Mouse (Mus musculus) gonadal fat pad, adult 2 months (tissue): ENCODE data around the gene Dexi. TPM values are rescaled to one million over a fixed set of nuclear protein-coding genes. Genes with fewer than 3 reads are reported as not detected.

Experiments used
- DNase-seq: peaks from one replicate; pipeline ENCODE4 v3.0.0-alpha.2; 2012; ENCODE audit warnings: low read depth
- polyA plus RNA-seq: library from polyadenylated mRNA; depleted of rRNA; stranded (reverse); fragments of >200 nt; gene quantifications from 2 replicates; pipeline ENCODE4 v1.2.3, GENCODE M21; 2012

The Dexi gene
- polyA plus RNA-seq, 1 experiment = 32.0 TPM

DNA sequence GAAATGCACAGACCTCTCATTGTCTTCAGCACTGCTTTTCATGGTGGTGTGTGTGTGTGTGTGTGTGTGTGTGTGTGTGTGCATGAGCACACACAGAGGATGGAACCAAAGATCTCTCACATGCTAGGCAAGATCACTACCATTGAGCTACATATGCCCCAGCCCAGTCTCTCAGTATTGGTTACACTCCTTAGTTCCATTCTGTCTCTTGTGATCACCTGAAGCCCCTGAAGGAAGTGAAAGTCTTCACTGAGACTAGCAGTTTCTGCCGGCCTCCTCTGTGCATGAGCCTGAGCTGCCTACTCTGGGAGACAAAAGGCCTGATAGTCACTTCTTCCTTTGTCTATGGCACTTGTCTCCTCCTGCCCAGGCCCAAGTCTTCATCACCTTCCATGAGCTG is 43.7 kb downstream of the Dexi start:
- DNase-seq = no peak

GRCm38 (mm10) chr16:10498096-10498602 is 44.7 kb downstream of the Dexi start:
- DNase-seq = no peak

GRCm38 (mm10) chr16:10495824-10496298 is 47.0 kb downstream of the Dexi start:
- no peak for DNase-seq

- DNase-seq = no peak
Observed at GRCm38 (mm10) chr16:10492587-10492986, 50.3 kb downstream of the Dexi start.

- no peak for DNase-seq
Observed at GRCm38 (mm10) chr16:10491716-10492115, 51.1 kb downstream of the Dexi start.

- no peak for DNase-seq
Observed at GRCm38 (mm10) chr16:10490503-10491150, 52.2 kb downstream of the Dexi start.

DNA sequence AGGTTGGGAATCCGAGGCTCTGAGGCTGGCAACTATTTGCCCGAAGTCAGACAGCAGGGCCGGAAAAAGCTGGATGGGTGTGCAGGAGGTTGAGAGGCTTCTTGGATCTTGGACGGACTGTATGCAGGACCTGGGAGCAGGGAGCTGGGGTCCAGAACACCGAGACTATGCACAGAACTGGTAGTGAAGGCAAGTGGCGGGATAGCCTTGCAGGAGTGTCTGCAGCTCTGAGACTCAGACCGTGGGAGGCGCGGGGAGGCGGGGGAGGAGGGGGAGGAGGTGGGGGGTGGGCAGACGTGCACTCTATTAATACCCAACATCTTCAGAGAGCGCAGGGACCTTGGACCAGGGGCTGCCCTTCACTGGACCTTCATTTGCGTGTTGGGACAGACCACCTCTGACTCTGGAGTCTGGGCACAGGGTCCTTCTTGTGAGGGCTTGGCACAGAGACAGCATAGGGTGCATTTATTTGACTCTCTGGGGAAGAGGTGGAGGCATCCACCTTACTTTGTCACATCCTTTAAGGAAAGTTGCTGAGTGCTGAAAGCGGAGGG is 52.9 kb downstream of the Dexi start:
- no peak for DNase-seq

DNA sequence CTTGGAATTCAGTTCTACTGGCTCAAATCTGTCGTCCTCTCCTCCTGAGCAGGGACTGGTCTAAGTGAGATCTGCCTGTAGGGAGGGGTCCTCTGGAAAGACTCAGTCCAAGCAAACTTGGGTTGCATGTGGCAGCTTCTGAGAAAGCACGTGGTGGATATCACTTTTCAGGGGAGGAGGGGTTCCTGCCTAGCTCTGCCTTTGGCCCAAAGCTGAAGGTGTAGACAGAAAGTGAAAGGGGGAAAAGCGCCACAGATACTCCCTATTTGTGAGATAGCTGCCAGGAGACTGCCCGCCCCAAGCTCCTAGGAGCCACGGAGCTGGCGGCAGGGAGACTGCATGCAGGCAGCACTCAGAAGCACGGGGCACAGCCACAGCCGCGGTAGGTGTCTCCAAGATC is 53.4 kb downstream of the Dexi start:
- no peak for DNase-seq

DNA sequence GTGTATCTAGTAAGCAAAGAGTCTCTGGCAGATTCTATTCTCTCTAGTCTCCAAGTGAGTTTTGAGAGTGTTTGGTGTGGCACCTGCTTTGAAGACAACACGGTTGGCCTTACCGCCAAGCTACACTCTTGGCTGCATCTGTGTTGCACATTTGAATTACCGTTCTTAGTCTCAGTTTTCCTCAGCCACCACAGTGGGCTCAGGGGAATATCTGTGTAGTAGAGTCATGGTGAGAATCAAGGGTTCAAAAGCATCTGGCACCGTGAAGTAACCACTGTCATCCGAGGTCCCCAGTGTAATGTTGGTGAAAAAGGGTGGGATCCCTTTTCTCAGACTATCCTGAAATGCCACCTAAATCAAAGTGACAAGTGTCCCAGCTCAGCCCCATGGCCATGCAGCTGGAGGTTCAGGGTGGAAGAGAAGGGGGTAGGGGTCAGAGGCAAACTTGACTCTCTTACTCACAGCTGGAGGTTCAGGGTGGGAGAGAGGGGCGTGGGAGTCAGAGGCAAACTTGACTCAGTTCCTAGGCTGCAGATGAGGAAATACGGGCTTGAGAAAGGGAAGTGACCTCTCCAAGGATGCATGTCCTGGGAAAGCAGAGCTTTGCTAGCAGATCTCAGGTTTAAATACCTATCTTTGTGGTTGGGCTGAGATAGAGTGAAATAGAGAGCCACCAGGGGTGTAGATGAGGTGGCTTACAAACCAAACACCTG is 53.9 kb downstream of the Dexi start:
- no peak for DNase-seq

DNA sequence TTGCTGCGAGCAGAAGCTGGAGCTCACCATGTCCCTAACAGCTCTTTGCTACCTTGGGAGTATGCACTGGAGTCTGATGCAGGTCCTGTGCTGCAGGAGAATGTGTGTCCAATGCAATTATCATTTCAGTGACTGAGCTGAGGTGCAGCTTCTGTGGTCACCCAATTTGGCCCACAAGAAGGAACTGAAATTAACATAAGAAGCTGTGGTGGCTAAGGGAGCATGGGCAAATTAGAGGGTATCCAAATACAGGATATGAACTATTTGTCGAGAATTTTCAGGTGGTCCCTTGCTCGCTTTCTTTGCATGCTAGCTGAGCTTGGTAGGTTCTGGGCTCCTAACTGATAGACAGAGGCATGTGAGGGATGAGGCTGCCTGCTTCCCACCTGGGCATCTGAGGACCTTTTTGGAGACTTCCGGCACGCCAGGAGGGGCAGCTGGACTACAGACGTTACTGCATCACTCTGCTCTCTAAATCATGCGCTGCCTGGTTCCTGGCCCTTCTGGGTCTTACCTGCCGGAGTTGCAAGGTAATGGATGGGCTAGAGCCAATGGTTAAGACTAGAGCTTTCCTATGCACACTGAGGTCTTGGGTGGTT is 54.9 kb downstream of the Dexi start:
- no peak for DNase-seq

- no peak for DNase-seq
Observed at GRCm38 (mm10) chr16:10486993-10487392, 55.9 kb downstream of the Dexi start.

GRCm38 (mm10) chr16:10482343-10482742 is 60.5 kb downstream of the Dexi start:
- no peak for DNase-seq

DNA sequence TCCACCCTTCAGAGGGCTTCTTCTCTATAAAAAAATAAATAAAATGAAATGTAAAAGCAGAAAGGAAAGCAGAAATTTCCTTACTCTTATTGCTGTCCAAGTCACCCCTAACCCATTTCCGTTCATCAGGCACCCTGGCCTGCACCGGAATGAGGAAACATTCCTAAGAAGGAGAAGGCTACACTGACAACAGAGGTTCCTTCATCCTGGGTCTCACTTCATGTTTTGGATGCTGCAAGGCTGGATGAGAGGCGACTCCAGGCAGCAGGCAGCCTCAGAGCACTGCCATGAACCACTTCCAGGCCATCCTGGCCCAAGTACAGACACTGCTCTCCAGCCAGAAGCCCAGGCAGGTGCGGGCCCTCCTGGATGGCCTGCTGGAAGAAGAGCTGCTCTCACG is 63.0 kb downstream of the Dexi start, which contains the start of gene Ciita:
Gene Ciita, plus strand, starts transcription at position 203 of the 400 bp plus-strand sequence.
- no peak for DNase-seq

- DNase-seq = no peak
Observed at GRCm38 (mm10) chr16:10475919-10476318, 66.9 kb downstream of the Dexi start.

DNA sequence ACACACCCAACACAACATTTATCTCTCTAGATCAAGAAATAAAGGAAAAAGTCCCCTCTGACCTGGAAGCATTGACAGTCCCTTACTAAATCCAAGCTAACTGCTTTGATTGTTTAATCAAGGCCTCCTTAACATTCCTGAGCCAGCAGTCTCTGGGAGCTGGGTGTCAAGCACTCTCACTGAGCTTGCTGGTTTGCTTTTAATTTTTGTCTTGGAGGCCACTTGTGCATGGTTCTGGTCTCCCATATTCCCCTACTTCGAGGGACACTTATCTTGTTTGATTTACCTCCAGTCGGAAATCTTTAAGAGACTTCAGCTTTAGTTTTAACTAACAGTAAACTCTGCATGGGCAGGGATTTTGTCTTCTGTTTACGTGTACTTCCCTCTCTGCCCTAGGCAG is 67.9 kb downstream of the Dexi start:
- DNase-seq = no peak

GRCm38 (mm10) chr16:10471950-10472349 is 70.9 kb downstream of the Dexi start:
- DNase-seq = no peak

GRCm38 (mm10) chr16:10468201-10468600 is 74.7 kb downstream of the Dexi start:
- no peak for DNase-seq

DNA sequence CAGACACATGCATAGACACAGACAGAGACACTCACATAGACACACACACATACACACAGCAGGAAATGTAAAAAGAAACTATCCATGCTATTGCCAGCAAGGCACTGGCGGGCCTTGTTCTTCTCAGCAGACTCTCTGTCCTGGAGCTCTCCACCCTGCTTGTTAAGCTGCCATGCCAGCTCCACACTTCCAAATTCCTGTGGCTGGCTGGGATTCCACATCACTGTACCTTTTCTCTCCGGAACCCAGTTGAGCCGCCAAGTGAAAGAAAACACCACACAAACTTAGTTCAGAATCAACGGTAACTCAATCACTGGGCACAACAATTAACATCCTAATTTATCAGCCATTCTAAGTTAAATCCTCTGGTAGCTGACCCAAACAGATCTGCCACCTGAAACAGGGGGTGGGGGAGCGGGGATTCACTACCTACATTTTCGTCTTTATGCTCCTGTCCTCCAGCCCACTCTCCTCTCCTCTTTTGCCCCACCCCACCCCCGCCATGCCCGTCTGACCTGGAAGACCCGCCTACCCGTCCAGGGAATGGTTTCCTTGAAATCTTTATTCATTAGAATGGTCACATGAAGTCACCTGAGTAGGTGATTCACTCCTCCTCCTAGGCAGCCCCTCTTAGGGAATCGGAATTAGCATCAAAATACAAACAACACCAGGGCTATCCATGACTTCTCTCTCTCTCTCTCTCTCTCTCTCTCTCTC is 75.3 kb downstream of the Dexi start:
- no peak for DNase-seq

DNA sequence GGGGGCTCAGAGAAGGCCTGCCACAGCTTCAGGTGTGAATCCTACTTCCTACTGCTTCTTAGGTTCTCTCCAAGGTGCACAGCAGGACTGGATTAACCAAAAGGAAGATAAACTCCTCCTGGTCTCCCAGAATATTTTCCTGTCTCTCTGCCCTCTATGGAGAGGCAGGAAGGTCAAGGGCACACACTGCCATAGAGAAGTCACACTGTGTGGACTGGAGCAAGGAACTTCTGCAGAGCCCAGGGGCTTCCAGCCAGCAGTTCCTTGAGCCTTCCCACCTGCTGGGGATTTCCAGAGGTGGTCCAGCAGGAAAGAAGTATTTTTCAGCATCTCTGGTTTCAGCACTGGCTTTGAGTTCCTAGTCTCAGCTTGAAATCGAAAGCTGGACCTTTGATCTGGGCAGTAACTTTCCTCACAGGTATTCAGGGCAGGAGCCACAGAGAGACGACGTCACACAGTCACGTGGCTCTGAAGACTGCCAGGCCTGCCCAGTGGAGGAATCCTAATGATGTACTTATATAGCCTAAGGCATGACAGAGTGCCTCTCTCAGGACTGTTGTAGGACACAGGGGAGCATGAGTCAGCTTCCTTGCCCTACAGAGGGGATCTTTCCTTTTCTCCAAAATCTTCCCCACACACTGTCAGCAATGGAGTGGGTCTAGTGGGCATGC is 77.7 kb downstream of the Dexi start:
- no peak for DNase-seq

GRCm38 (mm10) chr16:10461178-10461577 is 81.7 kb downstream of the Dexi start:
- no peak for DNase-seq

DNA sequence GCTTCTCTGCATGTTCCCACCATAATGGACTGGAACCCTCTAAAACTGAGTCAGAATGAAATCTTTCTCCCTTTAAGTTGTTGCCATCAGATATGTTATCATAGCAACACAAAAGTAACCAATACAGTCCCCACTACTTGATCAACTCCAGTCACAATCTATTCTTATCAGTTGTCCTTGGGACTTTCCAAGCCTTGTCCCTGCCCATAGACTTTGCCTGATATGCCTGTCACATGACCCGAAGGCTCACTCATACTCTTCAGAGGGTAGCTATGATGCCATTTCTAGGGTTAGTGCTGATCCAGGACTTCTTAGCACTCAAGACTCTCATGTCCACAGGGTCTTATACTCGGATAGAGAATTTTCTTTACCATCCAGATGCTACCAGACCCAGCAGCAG is 82.7 kb downstream of the Dexi start:
- no peak for DNase-seq
